Mouse (Mus musculus) stomach, postnatal 0 days (tissue): Measurements from ENCODE around the gene Zfp53. TPM values are rescaled to one million over a fixed set of nuclear protein-coding genes. Genes with fewer than 3 reads are reported as not detected.

Source experiments
- ATAC-seq: fragments of 200-750 bp; cut with Nextera tagmentation; 2 replicates; pipeline ENCODE4 v1.8.0; 2017; ENCODE audit not compliant: low FRiP score, low TSS enrichment
- DNase-seq: peaks from one replicate; pipeline ENCODE4 v3.0.0-alpha.2; 2016; ENCODE audit warnings: low spot score
- H3K27ac ChIP-seq: fragments of 300-500 bp; sonication (generic); replicated peaks from 2 replicates; pipeline ENCODE4 v1.5.1; 2014; ENCODE audit warnings: mild to moderate bottlenecking, control low read depth
- H3K27me3 ChIP-seq: fragments of 300-500 bp; sonication (generic); 2 replicates; pipeline ENCODE4 v1.6.1; 2014; ENCODE audit warnings: low read length; ENCODE audit not compliant: control insufficient read depth, insufficient read depth
- H3K36me3 ChIP-seq: fragments of 300-500 bp; sonication (generic); 2 replicates; pipeline ENCODE4 v1.6.1; 2014; ENCODE audit warnings: low read length, mixed read lengths; ENCODE audit not compliant: control insufficient read depth, insufficient read depth
- H3K4me1 ChIP-seq: fragments of 300-500 bp; sonication (generic); replicated peaks from 2 replicates; pipeline ENCODE4 v1.6.1; 2014; ENCODE audit warnings: antibody characterized with exemption; ENCODE audit not compliant: control insufficient read depth, insufficient read depth
- H3K4me2 ChIP-seq: fragments of 300-500 bp; sonication (generic); replicated peaks from 2 replicates; pipeline ENCODE4 v1.6.1; 2014; ENCODE audit warnings: low read depth, mild to moderate bottlenecking, control low read depth, moderate library complexity
- H3K4me3 ChIP-seq: fragments of 300-500 bp; sonication (generic); 2 replicates; pipeline ENCODE4 v1.5.1; 2014; ENCODE audit warnings: low read depth, low read length, control low read depth
- H3K9ac ChIP-seq: fragments of 300-500 bp; sonication (generic); 2 replicates; pipeline ENCODE4 v1.6.1; 2014; ENCODE audit warnings: mild to moderate bottlenecking, low read length, control low read depth, mixed read lengths
- H3K9me3 ChIP-seq: fragments of 300-500 bp; sonication (generic); 2 replicates; pipeline ENCODE4 v1.6.1; 2016; ENCODE audit warnings: low read length; ENCODE audit not compliant: control insufficient read depth
- CTCF ChIP-seq: IDR thresholded peaks from 2 replicates; pipeline ENCODE4 v1.5.1; 2016; ENCODE audit warnings: antibody characterized with exemption, low read depth, mild to moderate bottlenecking, moderate library complexity
- EP300 ChIP-seq: optimal IDR thresholded peaks from 2 replicates; pipeline ENCODE3; 2016; ENCODE audit warnings: antibody characterized with exemption
- WGBS: fragments of 180-500 bp; shearing (Covaris S2); extraction: QIAGEN DNeasy Blood & Tissue Kit; methylation state at CpG from one replicate; pipeline ENCODE4 v1.1.7; 2014; 5-methylcytosine and 5-hydroxymethylcytosine counted together
- polyA plus RNA-seq: library from polyadenylated mRNA; unstranded; fragments of >200 nt; fragmentation: Nextera tagmentation; extraction: Ambion mirVana; gene quantifications from 2 replicates; pipeline ENCODE4 v1.2.1, GENCODE M21; 2015

The Zfp53 gene
- polyA plus RNA-seq, 1 experiment from 2014 or later, result 9.3 TPM

GRCm38 (mm10) chr17:21536676-21537075, 47.9 kb downstream of the Zfp53 start:
- H3K27me3 ChIP-seq, result no peaks in the 10 kb centered on the region
- no peak overlapping the region for H3K27ac ChIP-seq
- peak; percentile 47; the same call in 1 of the 2 replicates for ATAC-seq
- no peaks in the 10 kb centered on the region; the same call in 1 of the 2 replicates for H3K36me3 ChIP-seq
- WGBS, result 39% methylated on average over 2 of the region's 2 CpGs
- H3K4me1 ChIP-seq, result no peaks in the 10 kb centered on the region; the same call in 1 of the 2 replicates
- no peak overlapping the region; the same call in 1 of the 2 replicates for H3K4me2 ChIP-seq
- no peak for DNase-seq
- no peak overlapping the region for H3K4me3 ChIP-seq
- no peak overlapping the region for H3K9ac ChIP-seq
- TF ChIP-seq EP300, result no peak
- no peak for TF ChIP-seq CTCF
- H3K9me3 ChIP-seq, result no peaks in the 10 kb centered on the region

GRCm38 (mm10) chr17:21557831-21558230, 69.0 kb downstream of the Zfp53 start:
- no peak overlapping the region for H3K4me3 ChIP-seq
- no peak for DNase-seq
- TF ChIP-seq CTCF (no peak), EP300 (no peak)
- no peak overlapping the region for H3K4me2 ChIP-seq
- 78% methylated on average over 2 of the region's 2 CpGs for WGBS
- no peak for ATAC-seq
- no peak overlapping the region for H3K27ac ChIP-seq
- no peaks in the 10 kb centered on the region for H3K9me3 ChIP-seq
- H3K4me1 ChIP-seq, result no peaks in the 10 kb centered on the region
- no peak overlapping the region for H3K9ac ChIP-seq
- no peaks in the 10 kb centered on the region for H3K27me3 ChIP-seq
- peaks cover 3% of the 10 kb centered on the region; the same call in 1 of the 2 replicates for H3K36me3 ChIP-seq

Other genes with a start within 250 kb of the Zfp53 start
- gene Vmn1r235, start 232.6 kb upstream of the Zfp53 start, polyA plus RNA-seq, result not detected in 2 replicates
- gene Vmn1r236, start 206.1 kb upstream of the Zfp53 start, polyA plus RNA-seq, result not detected in 2 replicates
- gene Vmn1r237, start 177.1 kb upstream of the Zfp53 start, polyA plus RNA-seq, result not detected in 2 replicates
- gene Zfp677, start 105.2 kb upstream of the Zfp53 start, polyA plus RNA-seq, result 2.0 and 2.2 TPM in 2 replicates
- 4.7 and 5.5 TPM in 2 replicates for gene Zfp54, start 65.8 kb upstream of the Zfp53 start, polyA plus RNA-seq
- 7.9 and 8.7 TPM in 2 replicates for gene Zfp51, start 38.6 kb upstream of the Zfp53 start, polyA plus RNA-seq
- gene Zfp52, start 46.5 kb downstream of the Zfp53 start, polyA plus RNA-seq, result 3.5 and 3.6 TPM in 2 replicates
- 10.4 and 11.1 TPM in 2 replicates for gene Zfp948, start 78.0 kb downstream of the Zfp53 start, polyA plus RNA-seq
- gene Zfp983, start 161.6 kb downstream of the Zfp53 start, polyA plus RNA-seq, result 1.5 and 1.9 TPM in 2 replicates
- 3.4 and 3.7 TPM in 2 replicates for gene Gm10226, start 202.9 kb downstream of the Zfp53 start, polyA plus RNA-seq
- 2.6 and 2.8 TPM in 2 replicates for gene Zfp760, start 218.7 kb downstream of the Zfp53 start, polyA plus RNA-seq
- gene Zfp229, start 241.8 kb downstream of the Zfp53 start, polyA plus RNA-seq, result 2.5 TPM in 2 replicates